Mouse (Mus musculus): ENCODE measurements around the gene Mad2l2. TPM values are rescaled to one million over a fixed set of nuclear protein-coding genes. Genes with fewer than 3 reads are reported as not detected.

Mad2l2 gene
- polyA plus RNA-seq (2015; fragmentation: Nextera tagmentation; extraction: Ambion mirVana) = 98.2 and 100 TPM in 2 replicates

DNA sequence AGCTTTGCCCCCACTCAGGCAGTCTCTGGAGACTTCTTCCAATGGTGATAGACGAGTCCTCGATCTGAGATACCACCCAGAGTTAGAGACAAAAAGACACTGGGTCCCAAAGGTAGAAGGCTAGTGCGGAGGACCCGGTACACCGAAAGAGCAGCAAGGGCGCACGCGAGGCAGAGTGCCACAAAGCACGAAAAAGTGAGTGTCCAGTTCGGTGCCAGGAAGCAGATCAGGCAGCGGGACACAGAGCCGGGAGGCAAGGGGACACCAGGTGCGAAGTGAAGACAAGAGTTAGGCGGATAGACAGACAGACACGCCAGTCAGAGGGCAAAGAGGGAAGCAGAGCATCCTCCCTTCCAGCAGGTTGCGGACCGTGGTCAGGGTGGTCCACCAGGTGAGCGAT, at the start of gene Mad2l2:
Gene Mad2l2, plus strand, starts transcription at position 252 of the 400 bp plus-strand sequence.
- H3K4me1 ChIP-seq (ENCODE audit: control insufficient read depth, insufficient read depth, low read length) = peaks cover 24% of the 10 kb centered on the region
- no peaks in the 10 kb centered on the region for H3K27me3 ChIP-seq (ENCODE audit: control insufficient read depth, insufficient read depth, low read depth, low read length)
- 0% methylated on average over 15 of the region's 18 CpGs for WGBS
- H3K9me3 ChIP-seq (replicated peaks; ENCODE audit: control insufficient read depth, low read length, poor library complexity, severe bottlenecking) = no peaks in the 10 kb centered on the region
- H3K36me3 ChIP-seq (ENCODE audit: control insufficient read depth, insufficient read depth, low read length) = no peaks in the 10 kb centered on the region
- H3K9ac ChIP-seq (ENCODE audit: low read depth, low read length) = peak within 1 kb of the TSS; percentile 98
- H3K27ac ChIP-seq (ENCODE audit: low read length) = peak within 1 kb of the TSS; percentile 97
- H3K4me3 ChIP-seq (ENCODE audit: low read depth, low read length) = peak within 1 kb of the TSS; percentile 82
- peak within 1 kb of the TSS; percentile 83 for H3K4me2 ChIP-seq (ENCODE audit: low read length)
- peak; percentile 11 for ATAC-seq

DNA sequence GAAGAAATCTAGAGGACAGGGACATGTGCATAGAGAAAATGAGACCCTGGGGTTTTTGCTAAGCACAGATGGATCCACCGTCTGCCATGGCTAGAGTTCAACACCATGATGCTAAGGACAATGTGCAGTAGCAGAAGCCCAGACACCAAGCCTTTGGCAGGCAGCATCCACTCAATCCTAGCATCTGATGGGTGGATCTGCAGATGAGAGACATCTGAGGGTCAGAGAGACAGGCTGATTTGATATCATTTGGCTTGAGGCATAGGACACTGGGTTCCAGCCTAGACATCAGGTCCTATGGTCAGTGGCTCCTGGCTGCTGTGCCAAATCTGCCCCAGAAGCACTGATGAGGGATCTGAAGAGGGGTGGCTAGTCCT, 49.6 kb upstream of the Mad2l2 start:
- H3K27me3 ChIP-seq (ENCODE audit: control insufficient read depth, insufficient read depth, low read depth, low read length) = no peaks in the 10 kb centered on the region
- no peak overlapping the region for H3K27ac ChIP-seq (ENCODE audit: low read length)
- H3K9me3 ChIP-seq (replicated peaks; ENCODE audit: control insufficient read depth, low read length, poor library complexity, severe bottlenecking) = no peaks in the 10 kb centered on the region
- H3K4me3 ChIP-seq (ENCODE audit: low read depth, low read length) = no peak overlapping the region
- H3K4me1 ChIP-seq (ENCODE audit: control insufficient read depth, insufficient read depth, low read length) = no peaks in the 10 kb centered on the region
- WGBS = 92% methylated on average over 1 of the region's 1 CpGs
- H3K4me2 ChIP-seq (ENCODE audit: low read length) = no peak overlapping the region
- ATAC-seq = no peak
- no peaks in the 10 kb centered on the region for H3K36me3 ChIP-seq (ENCODE audit: control insufficient read depth, insufficient read depth, low read length)
- no peak overlapping the region for H3K9ac ChIP-seq (ENCODE audit: low read depth, low read length)

DNA sequence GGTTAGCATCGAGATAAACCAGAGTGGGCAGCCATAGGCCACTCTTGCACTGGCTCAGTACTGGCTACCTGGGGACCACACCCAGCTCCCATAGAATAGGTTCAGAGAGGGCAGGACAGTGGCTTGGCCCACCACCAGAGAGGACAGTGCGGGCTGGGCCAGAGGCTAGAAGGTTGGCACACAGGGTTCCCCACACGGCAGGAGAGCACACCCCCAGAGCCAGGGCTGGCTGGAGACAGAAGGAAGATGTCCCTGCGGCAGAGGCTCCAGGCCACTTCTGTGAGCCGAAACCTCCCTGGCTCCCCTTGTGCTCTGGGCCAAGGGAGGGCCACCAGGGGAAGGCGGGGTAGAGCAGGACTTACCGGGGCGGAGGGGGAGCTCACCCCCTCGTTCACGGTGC, 49.0 kb upstream of the Mad2l2 start:
- Histone ChIP-seq H3K27me3 (ENCODE audit: control insufficient read depth, insufficient read depth, low read depth, low read length) (no peaks in the 10 kb centered on the region), H3K9ac (ENCODE audit: low read depth, low read length) (no peak overlapping the region), H3K4me2 (ENCODE audit: low read length) (no peak overlapping the region), H3K4me3 (ENCODE audit: low read depth, low read length) (no peak overlapping the region), H3K27ac (ENCODE audit: low read length) (no peak overlapping the region), H3K9me3 (replicated peaks; ENCODE audit: control insufficient read depth, low read length, poor library complexity, severe bottlenecking) (no peaks in the 10 kb centered on the region), H3K36me3 (ENCODE audit: control insufficient read depth, insufficient read depth, low read length) (no peaks in the 10 kb centered on the region), H3K4me1 (ENCODE audit: control insufficient read depth, insufficient read depth, low read length) (no peaks in the 10 kb centered on the region)
- 94% methylated on average over 10 of the region's 10 CpGs for WGBS
- no peak for ATAC-seq

DNA sequence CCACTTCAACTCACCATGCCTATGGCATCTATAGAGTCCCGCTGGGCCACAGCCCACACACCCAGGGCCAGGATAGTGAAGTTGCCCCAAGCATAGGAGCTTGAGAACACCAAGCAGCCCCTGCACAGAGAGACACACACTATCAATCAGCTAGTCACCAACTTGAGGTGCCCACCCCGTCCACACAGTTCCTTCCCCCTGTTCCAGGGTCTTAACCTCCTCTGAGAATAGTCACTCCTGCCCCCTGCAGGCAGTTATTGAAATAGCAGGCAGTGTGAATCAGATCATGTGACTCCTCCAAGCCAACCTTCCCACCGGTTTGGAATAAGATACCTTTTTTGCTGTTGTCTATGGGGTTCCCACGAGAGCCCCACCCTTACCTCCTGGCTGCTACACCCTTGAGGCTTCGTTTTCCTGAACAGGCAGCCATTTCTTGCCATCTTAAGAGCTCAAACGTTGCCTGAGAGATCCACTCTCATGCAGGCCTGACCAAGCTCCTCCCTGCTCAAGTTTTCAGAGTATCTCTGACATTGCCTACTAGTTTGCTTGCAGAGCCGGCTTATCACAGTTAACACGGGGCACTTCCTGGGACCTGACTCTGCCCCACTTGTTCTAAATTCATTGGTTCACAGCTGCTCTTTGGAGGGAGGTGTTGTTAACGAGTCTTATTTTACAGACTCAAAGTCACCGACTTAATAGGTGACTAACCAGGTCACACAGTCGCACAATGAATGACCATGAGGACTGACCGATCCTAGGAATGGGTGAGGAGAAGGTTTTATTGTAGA, 47.7 kb upstream of the Mad2l2 start:
- Histone ChIP-seq H3K9me3 (replicated peaks; ENCODE audit: control insufficient read depth, low read length, poor library complexity, severe bottlenecking) (no peaks in the 10 kb centered on the region), H3K4me1 (ENCODE audit: control insufficient read depth, insufficient read depth, low read length) (peaks cover 2% of the 10 kb centered on the region; the same call in 1 of the 2 replicates), H3K9ac (ENCODE audit: low read depth, low read length) (no peak overlapping the region), H3K4me2 (ENCODE audit: low read length) (no peak overlapping the region), H3K36me3 (ENCODE audit: control insufficient read depth, insufficient read depth, low read length) (no peaks in the 10 kb centered on the region), H3K27ac (ENCODE audit: low read length) (no peak overlapping the region), H3K4me3 (ENCODE audit: low read depth, low read length) (no peak overlapping the region), H3K27me3 (ENCODE audit: control insufficient read depth, insufficient read depth, low read depth, low read length) (no peaks in the 10 kb centered on the region)
- no peak for ATAC-seq
- WGBS = 54% methylated on average over 12 of the region's 12 CpGs

DNA sequence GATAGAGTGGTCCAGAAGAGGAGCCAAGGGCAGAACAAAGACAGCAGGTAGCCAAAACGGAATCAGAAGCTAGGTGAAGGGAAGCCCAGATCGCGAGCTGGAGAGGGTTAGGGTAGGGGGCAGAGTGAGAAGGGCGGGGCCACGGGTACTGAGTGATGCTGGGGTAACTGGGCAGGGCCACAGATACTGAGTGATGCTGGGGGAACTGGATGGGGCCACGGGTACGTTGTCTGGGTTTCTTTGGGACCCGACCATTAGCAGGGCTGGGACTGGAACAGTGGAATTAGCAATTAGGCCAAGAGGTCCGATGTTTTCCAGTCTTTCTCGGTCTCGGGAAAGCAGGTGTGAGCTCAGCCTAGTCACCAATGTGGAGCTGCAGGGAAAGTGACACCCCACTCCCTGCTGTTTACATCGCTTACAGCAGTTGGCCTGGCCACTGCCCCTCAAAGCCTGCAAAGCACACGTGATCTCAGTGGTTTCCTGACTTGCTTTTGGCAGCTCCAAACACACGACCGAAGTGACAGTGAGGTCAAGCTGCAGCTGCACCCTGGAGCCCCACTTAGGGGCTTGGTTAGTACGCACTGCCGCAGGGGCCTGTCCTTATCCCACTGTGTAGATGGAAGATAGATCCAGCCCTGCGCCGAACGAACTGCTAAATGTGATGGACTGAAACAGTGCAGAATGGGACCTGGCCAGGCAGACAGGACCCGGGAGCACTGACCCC, 46.8 kb upstream of the Mad2l2 start:
- no peaks in the 10 kb centered on the region for H3K9me3 ChIP-seq (replicated peaks; ENCODE audit: control insufficient read depth, low read length, poor library complexity, severe bottlenecking)
- no peak overlapping the region for H3K4me3 ChIP-seq (ENCODE audit: low read depth, low read length)
- ATAC-seq = no peak
- no peak overlapping the region for H3K9ac ChIP-seq (ENCODE audit: low read depth, low read length)
- no peaks in the 10 kb centered on the region for H3K27me3 ChIP-seq (ENCODE audit: control insufficient read depth, insufficient read depth, low read depth, low read length)
- 67% methylated on average over 21 of the region's 21 CpGs for WGBS
- H3K4me2 ChIP-seq (ENCODE audit: low read length) = no peak overlapping the region
- no peak overlapping the region for H3K27ac ChIP-seq (ENCODE audit: low read length)
- no peaks in the 10 kb centered on the region for H3K36me3 ChIP-seq (ENCODE audit: control insufficient read depth, insufficient read depth, low read length)
- peaks cover 9% of the 10 kb centered on the region for H3K4me1 ChIP-seq (ENCODE audit: control insufficient read depth, insufficient read depth, low read length)

DNA sequence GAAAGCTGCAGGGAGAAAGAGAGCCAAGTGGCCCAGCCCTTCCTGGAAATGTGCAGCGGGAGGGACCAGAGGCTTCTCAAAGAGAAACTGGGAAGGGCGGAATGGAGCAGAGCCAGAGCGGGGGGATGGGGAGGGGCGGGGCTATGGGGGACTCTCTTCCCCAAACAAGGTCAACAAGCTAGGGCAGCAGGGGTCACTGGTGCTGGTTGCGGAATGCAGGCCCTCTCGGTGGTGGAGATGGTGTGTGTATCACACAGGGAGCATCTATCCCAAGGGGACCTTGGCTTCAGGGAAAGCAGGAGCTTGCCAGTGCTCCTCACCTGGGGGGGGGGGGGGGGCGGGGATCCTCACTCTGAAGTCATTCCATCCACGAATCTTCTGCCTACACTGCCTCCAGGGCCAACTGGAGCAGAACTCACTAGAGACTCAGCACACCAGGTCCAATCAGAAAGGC, 45.9 kb upstream of the Mad2l2 start:
- no peaks in the 10 kb centered on the region for H3K27me3 ChIP-seq (ENCODE audit: control insufficient read depth, insufficient read depth, low read depth, low read length)
- no peak overlapping the region for H3K4me3 ChIP-seq (ENCODE audit: low read depth, low read length)
- no peaks in the 10 kb centered on the region for H3K36me3 ChIP-seq (ENCODE audit: control insufficient read depth, insufficient read depth, low read length)
- H3K4me1 ChIP-seq (ENCODE audit: control insufficient read depth, insufficient read depth, low read length) = peaks cover 10% of the 10 kb centered on the region
- no peak overlapping the region for H3K27ac ChIP-seq (ENCODE audit: low read length)
- WGBS = 27% methylated on average over 8 of the region's 8 CpGs
- H3K4me2 ChIP-seq (ENCODE audit: low read length) = no peak overlapping the region
- no peaks in the 10 kb centered on the region for H3K9me3 ChIP-seq (replicated peaks; ENCODE audit: control insufficient read depth, low read length, poor library complexity, severe bottlenecking)
- H3K9ac ChIP-seq (ENCODE audit: low read depth, low read length) = no peak overlapping the region
- ATAC-seq = no peak

DNA sequence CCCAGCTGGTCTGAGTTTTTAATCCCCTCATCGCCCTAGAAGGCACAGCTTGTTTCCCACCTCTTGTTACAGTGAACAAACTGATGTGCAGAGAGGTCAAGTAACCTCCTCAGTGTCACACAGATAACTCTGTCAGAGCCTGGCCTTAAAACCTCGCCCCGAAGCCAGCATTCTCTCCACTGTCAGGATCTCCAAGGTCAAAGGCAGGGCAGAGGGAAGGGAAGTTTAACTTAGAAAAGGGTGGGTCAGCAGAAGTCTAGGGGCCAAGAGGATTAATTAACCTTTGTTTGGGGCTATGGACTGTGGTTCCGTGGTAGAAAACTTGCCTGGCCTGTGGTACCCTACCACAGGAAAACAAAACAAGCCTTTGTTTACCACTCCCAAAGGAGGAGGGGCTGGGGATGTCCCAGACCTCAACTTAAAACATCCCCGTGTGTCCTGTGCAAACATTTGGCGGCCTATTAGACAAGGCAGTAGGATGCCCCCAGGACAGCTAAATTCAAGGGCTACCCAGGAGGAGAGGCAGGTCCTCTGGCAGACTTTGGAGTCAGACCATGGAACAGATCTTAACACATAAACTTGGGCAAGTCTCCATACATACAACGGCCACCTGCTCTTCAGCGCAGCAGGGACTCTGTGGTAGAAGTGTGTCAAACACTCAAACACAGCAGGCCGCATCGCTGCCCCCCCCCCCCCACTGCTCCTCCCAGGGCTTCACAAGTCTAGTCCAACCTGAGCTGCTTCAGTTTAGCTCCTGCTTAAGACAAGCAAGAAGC, 44.9 kb upstream of the Mad2l2 start:
- H3K4me3 ChIP-seq (ENCODE audit: low read depth, low read length) = no peak overlapping the region
- no peak for ATAC-seq
- no peak overlapping the region for H3K4me2 ChIP-seq (ENCODE audit: low read length)
- WGBS = 48% methylated on average over 10 of the region's 10 CpGs
- H3K36me3 ChIP-seq (ENCODE audit: control insufficient read depth, insufficient read depth, low read length) = no peaks in the 10 kb centered on the region
- H3K9ac ChIP-seq (ENCODE audit: low read depth, low read length) = no peak overlapping the region
- no peaks in the 10 kb centered on the region for H3K27me3 ChIP-seq (ENCODE audit: control insufficient read depth, insufficient read depth, low read depth, low read length)
- peaks cover 10% of the 10 kb centered on the region for H3K4me1 ChIP-seq (ENCODE audit: control insufficient read depth, insufficient read depth, low read length)
- H3K9me3 ChIP-seq (replicated peaks; ENCODE audit: control insufficient read depth, low read length, poor library complexity, severe bottlenecking) = no peaks in the 10 kb centered on the region
- no peak overlapping the region for H3K27ac ChIP-seq (ENCODE audit: low read length)

DNA sequence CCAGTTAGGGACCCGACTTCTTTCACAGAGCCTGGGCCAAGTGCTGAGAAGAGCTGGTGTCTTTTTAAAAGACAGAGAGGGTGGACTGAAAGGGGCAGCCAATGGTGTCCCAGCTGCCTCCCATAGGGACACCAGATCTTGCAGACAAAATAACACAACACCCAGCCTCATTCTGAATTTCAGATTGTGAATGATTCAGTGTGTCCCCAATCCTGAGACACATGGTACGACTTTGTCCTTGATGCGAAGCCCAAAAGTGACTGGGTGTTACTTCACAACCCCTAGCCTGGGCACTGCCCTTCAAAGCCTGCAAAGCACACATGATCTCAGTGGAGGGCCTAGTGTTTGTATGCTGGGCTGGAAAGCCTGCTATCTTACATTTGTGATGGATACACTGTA, 44.3 kb upstream of the Mad2l2 start:
- H3K4me1 ChIP-seq (ENCODE audit: control insufficient read depth, insufficient read depth, low read length) = peaks cover 10% of the 10 kb centered on the region
- H3K9me3 ChIP-seq (replicated peaks; ENCODE audit: control insufficient read depth, low read length, poor library complexity, severe bottlenecking) = no peaks in the 10 kb centered on the region
- H3K27me3 ChIP-seq (ENCODE audit: control insufficient read depth, insufficient read depth, low read depth, low read length) = no peaks in the 10 kb centered on the region
- H3K4me2 ChIP-seq (ENCODE audit: low read length) = no peak overlapping the region
- no peak overlapping the region for H3K4me3 ChIP-seq (ENCODE audit: low read depth, low read length)
- H3K9ac ChIP-seq (ENCODE audit: low read depth, low read length) = no peak overlapping the region
- ATAC-seq = no peak
- 76% methylated on average over 3 of the region's 3 CpGs for WGBS
- no peak overlapping the region for H3K27ac ChIP-seq (ENCODE audit: low read length)
- no peaks in the 10 kb centered on the region for H3K36me3 ChIP-seq (ENCODE audit: control insufficient read depth, insufficient read depth, low read length)

Measured in midbrain, embryonic 16.5 days (tissue).